Mouse (Mus musculus) lung, postnatal 36 days (tissue): Measurements from ENCODE around the gene Ilvbl.
"Not testable (repeated sequence)": the region's sequence is repeated elsewhere in the genome, so short reads cannot be mapped to it uniquely, and the experiment has no call there.

Experiments
- DNase-seq: peaks from one replicate; pipeline ENCODE4 v3.0.0; 2022; ENCODE audit warnings: mixed read lengths

The Ilvbl gene

GRCm38 (mm10) chr10:78591406-78592328, 17.5 kb downstream of the Ilvbl start, which contains the start of gene Syde1:
Gene Syde1 (minus strand): TSS chr10:78591964.
- peak; percentile 69 for DNase-seq

GRCm38 (mm10) chr10:78592856-78593379, 18.8 kb downstream of the Ilvbl start:
- no peak for DNase-seq

GRCm38 (mm10) chr10:78593736-78594135, 19.6 kb downstream of the Ilvbl start:
- no peak for DNase-seq

GRCm38 (mm10) chr10:78594157-78594556, 20.0 kb downstream of the Ilvbl start:
- DNase-seq: no peak

GRCm38 (mm10) chr10:78594566-78594965, 20.4 kb downstream of the Ilvbl start:
- no peak for DNase-seq

- DNase-seq: no peak
Measured at GRCm38 (mm10) chr10:78599865-78600264, 25.7 kb downstream of the Ilvbl start.

- DNase-seq: peak; percentile 72
Measured at GRCm38 (mm10) chr10:78605080-78605479, 30.9 kb downstream of the Ilvbl start.

- DNase-seq: no peak
Measured at GRCm38 (mm10) chr10:78607602-78608001, 33.5 kb downstream of the Ilvbl start.

- DNase-seq: no peak
Measured at GRCm38 (mm10) chr10:78617974-78618373, 43.8 kb downstream of the Ilvbl start, which contains the start of gene Olfr1357. Gene Olfr1357 (minus strand): TSS chr10:78618074.

- not testable (repeated sequence) for DNase-seq
Measured at GRCm38 (mm10) chr10:78623143-78623542, 49.0 kb downstream of the Ilvbl start.

GRCm38 (mm10) chr10:78630194-78630593, 56.0 kb downstream of the Ilvbl start:
- no peak for DNase-seq

- peak; percentile 7 for DNase-seq
Measured at GRCm38 (mm10) chr10:78632311-78632710, 58.2 kb downstream of the Ilvbl start.
